Mouse (Mus musculus): ENCODE measurements around the gene Fgf18.

Fgf18 gene

GRCm38 (mm10) chr11:33147171-33147571 lies at the start of gene Fgf18:
Gene Fgf18, minus strand, starts transcription at chr11:33147400.
- DNase-seq (ENCODE audit: low read depth, low spot score): no peak

GRCm38 (mm10) chr11:33196447-33197132 lies 49.4 kb upstream of the Fgf18 start:
- DNase-seq (ENCODE audit: low read depth, low spot score): no peak

- DNase-seq (ENCODE audit: low read depth, low spot score): no peak
Observed at GRCm38 (mm10) chr11:33195531-33196446, 48.6 kb upstream of the Fgf18 start.

GRCm38 (mm10) chr11:33195061-33195460 lies 47.9 kb upstream of the Fgf18 start:
- no peak for DNase-seq (ENCODE audit: low read depth, low spot score)

GRCm38 (mm10) chr11:33193695-33194094 lies 46.5 kb upstream of the Fgf18 start:
- no peak for DNase-seq (ENCODE audit: low read depth, low spot score)

- no peak for DNase-seq (ENCODE audit: low read depth, low spot score)
Observed at GRCm38 (mm10) chr11:33181804-33182203, 34.6 kb upstream of the Fgf18 start.

- DNase-seq (ENCODE audit: low read depth, low spot score): no peak
Observed at GRCm38 (mm10) chr11:33180701-33181116, 33.5 kb upstream of the Fgf18 start.

- DNase-seq (ENCODE audit: low read depth, low spot score): no peak
Observed at GRCm38 (mm10) chr11:33179802-33180201, 32.6 kb upstream of the Fgf18 start.

GRCm38 (mm10) chr11:33176525-33177245 lies 29.5 kb upstream of the Fgf18 start:
- peak; percentile 53 for DNase-seq (ENCODE audit: low read depth, low spot score)

GRCm38 (mm10) chr11:33175768-33176167 lies 28.6 kb upstream of the Fgf18 start:
- no peak for DNase-seq (ENCODE audit: low read depth, low spot score)

- peak; percentile 72 for DNase-seq (ENCODE audit: low read depth, low spot score)
Observed at GRCm38 (mm10) chr11:33170489-33170888, 23.3 kb upstream of the Fgf18 start.

GRCm38 (mm10) chr11:33162998-33163506 lies 15.9 kb upstream of the Fgf18 start, which contains the start of gene Npm1:
Gene Npm1, minus strand, starts transcription at chr11:33163206.
- DNase-seq (ENCODE audit: low read depth, low spot score): peak; percentile 99

- DNase-seq (ENCODE audit: low read depth, low spot score): peak; percentile 82
Observed at GRCm38 (mm10) chr11:33162211-33162997, 15.2 kb upstream of the Fgf18 start.

- DNase-seq (ENCODE audit: low read depth, low spot score): no peak
Observed at GRCm38 (mm10) chr11:33159741-33160140, 12.5 kb upstream of the Fgf18 start.

- peak; percentile 2 for DNase-seq (ENCODE audit: low read depth, low spot score)
Observed at GRCm38 (mm10) chr11:33157453-33158196, 10.4 kb upstream of the Fgf18 start.

GRCm38 (mm10) chr11:33156436-33157015 lies 9.3 kb upstream of the Fgf18 start:
- DNase-seq (ENCODE audit: low read depth, low spot score): peak; percentile 2

GRCm38 (mm10) chr11:33154459-33154858 lies 7.3 kb upstream of the Fgf18 start:
- DNase-seq (ENCODE audit: low read depth, low spot score): no peak

- no peak for DNase-seq (ENCODE audit: low read depth, low spot score)
Observed at GRCm38 (mm10) chr11:33152997-33153396, 5.8 kb upstream of the Fgf18 start.

- DNase-seq (ENCODE audit: low read depth, low spot score): no peak
Observed at GRCm38 (mm10) chr11:33151780-33152145, 4.6 kb upstream of the Fgf18 start.
